Comparison of ENCODE assay signal across 7 mouse cellular contexts in the genomic region with DNA sequence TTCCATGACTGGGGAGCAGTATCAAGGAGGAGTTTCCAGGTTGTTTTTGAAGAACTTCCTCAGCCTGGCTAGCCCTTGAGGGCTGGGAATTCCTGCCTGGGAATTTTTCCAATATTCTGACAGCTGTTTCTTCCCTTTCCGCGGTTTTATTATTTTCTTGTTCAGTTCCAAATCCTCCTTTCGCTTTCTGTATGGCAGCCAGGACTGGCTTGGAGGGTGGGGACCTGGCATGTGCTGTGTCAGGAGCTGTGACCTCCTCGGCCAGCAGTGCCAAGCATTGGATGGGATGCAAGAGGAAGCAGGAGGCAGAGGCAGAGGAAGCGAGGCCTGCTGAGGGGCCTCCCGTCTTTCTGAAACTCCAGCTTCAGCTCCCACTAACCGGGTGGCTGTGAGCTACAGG. TPM values are rescaled to one million over a fixed set of nuclear protein-coding genes. Genes with fewer than 3 reads are reported as not detected.
DNase-seq lines count a peak whose midpoint lies in the region; ATAC-seq and TF ChIP-seq lines count a peak whose summit lies in the region.

No protein-coding gene starts in this region.

- TF ChIP-seq EP300 in lung, postnatal 0 days (IDR thresholded peaks at IDR 0.05) = 0 out of 2 replicates have a peak, but pooled peaks have one; percentile 26

- H3K36me3 ChIP-seq in lung, postnatal 0 days (ENCODE audit: insufficient read depth, low read length) = no peaks in the 10 kb centered on the region
- H3K36me3 ChIP-seq in forebrain, embryonic 16.5 days (ENCODE audit: control insufficient read depth, insufficient read depth) = no peaks in the 10 kb centered on the region
- no peaks in the 10 kb centered on the region for H3K36me3 ChIP-seq in midbrain, embryonic 15.5 days (replicated peaks)

- ATAC-seq in lung, postnatal 0 days = peak; percentile 67
- no peak for ATAC-seq in forebrain, embryonic 16.5 days
- ATAC-seq in midbrain, embryonic 15.5 days (replicated peaks) = no peak

- no peaks in the 10 kb centered on the region for H3K9me3 ChIP-seq in lung, postnatal 0 days (ENCODE audit: low read length)
- H3K9me3 ChIP-seq in forebrain, embryonic 16.5 days (ENCODE audit: control insufficient read depth, low read length) = no peaks in the 10 kb centered on the region
- H3K9me3 ChIP-seq in midbrain, embryonic 15.5 days = no peaks in the 10 kb centered on the region

- no peak overlapping the region for H3K4me2 ChIP-seq in lung, postnatal 0 days (replicated peaks; ENCODE audit: low read depth, low read length)
- H3K4me2 ChIP-seq in forebrain, embryonic 16.5 days (ENCODE audit: low read length) = no peak overlapping the region
- no peak overlapping the region for H3K4me2 ChIP-seq in midbrain, embryonic 15.5 days

- no peak overlapping the region for H3K9ac ChIP-seq in lung, postnatal 0 days (replicated peaks; ENCODE audit: low read depth)
- H3K9ac ChIP-seq in forebrain, embryonic 16.5 days (replicated peaks; ENCODE audit: low read depth, low read length) = no peak overlapping the region
- H3K9ac ChIP-seq in midbrain, embryonic 15.5 days = no peak overlapping the region

- 32% methylated on average over 7 of the region's 7 CpGs for WGBS in lung, postnatal 0 days
- WGBS in forebrain, embryonic 16.5 days = 66% methylated on average over 7 of the region's 7 CpGs
- 67% methylated on average over 7 of the region's 7 CpGs for WGBS in midbrain, embryonic 15.5 days

- peaks cover 7% of the 10 kb centered on the region; the same call in 1 of the 2 replicates for H3K4me1 ChIP-seq in lung, postnatal 0 days (ENCODE audit: insufficient read depth, low read depth, low read length)
- H3K4me1 ChIP-seq in forebrain, embryonic 16.5 days (replicated peaks; ENCODE audit: control insufficient read depth, insufficient read depth, low read length) = peaks cover 13% of the 10 kb centered on the region
- H3K4me1 ChIP-seq in midbrain, embryonic 15.5 days = peaks cover 16% of the 10 kb centered on the region

- TF ChIP-seq CTCF in lung, postnatal 0 days (IDR thresholded peaks at IDR 0.05) = no peak

- peak; percentile 50 for DNase-seq in MN1 (ENCODE audit: low spot score)
- DNase-seq in adrenal gland, postnatal 14 days = peak; percentile 76
- DNase-seq in heart, postnatal 36 days = peak; percentile 63 to 69
- DNase-seq in lung, postnatal 0 days (ENCODE audit: low spot score) = peak; percentile 74
- DNase-seq in cerebellum, adult 9-10 months = no peak

- no peak overlapping the region for H3K4me3 ChIP-seq in lung, postnatal 0 days (ENCODE audit: low read depth, low read length)
- H3K4me3 ChIP-seq in forebrain, embryonic 16.5 days (replicated peaks; ENCODE audit: low read length) = no peak overlapping the region
- H3K4me3 ChIP-seq in midbrain, embryonic 15.5 days = no peak overlapping the region

- no peaks in the 10 kb centered on the region for H3K27me3 ChIP-seq in lung, postnatal 0 days (replicated peaks; ENCODE audit: insufficient read depth, low read length)
- H3K27me3 ChIP-seq in forebrain, embryonic 16.5 days (replicated peaks; ENCODE audit: control insufficient read depth, insufficient read depth, low read length) = no peaks in the 10 kb centered on the region
- H3K27me3 ChIP-seq in midbrain, embryonic 15.5 days (replicated peaks) = no peaks in the 10 kb centered on the region

- peak overlapping the region; percentile 28; the same call in 1 of the 2 replicates for H3K27ac ChIP-seq in lung, postnatal 0 days (ENCODE audit: low read length)
- no peak overlapping the region for H3K27ac ChIP-seq in forebrain, embryonic 16.5 days (ENCODE audit: low read length)
- H3K27ac ChIP-seq in midbrain, embryonic 15.5 days = no peak overlapping the region

- intact Hi-C loops in heart, postnatal 36 days (cut with DNase I) = loop anchor here (2.0 kb wide), 1 partner anchor 19 kb away; no protein-coding TSS in a partner anchor

RNA-seq across cellular contexts. Expression of gene Srsf3, which starts 21.4 kb away (rescaled TPM):
- total RNA-seq in adrenal gland, postnatal 14 days (2021) = 167 and 224 TPM in 2 replicates
- total RNA-seq in heart, postnatal 36 days (2021) = 10 to 100 TPM; 54.9 to 60.9 TPM
- polyA plus RNA-seq in lung, postnatal 0 days (2015; fragmentation: Nextera tagmentation; extraction: Ambion mirVana) = 229 and 238 TPM in 2 replicates
- 571 and 653 TPM in 2 replicates for polyA plus RNA-seq in forebrain, embryonic 16.5 days (2015; fragmentation: Nextera tagmentation; extraction: Ambion mirVana)
- 429 and 442 TPM in 2 replicates for polyA plus RNA-seq in midbrain, embryonic 15.5 days (2015; fragmentation: Nextera tagmentation; extraction: Ambion mirVana)

RNA-seq across cellular contexts. Expression of gene Cdkn1a, which starts 36.9 kb away (rescaled TPM):
- 126 and 202 TPM in 2 replicates for total RNA-seq in adrenal gland, postnatal 14 days (2021)
- total RNA-seq in heart, postnatal 36 days (2021) = 10 to 100 TPM; 40.8 to 83.9 TPM
- polyA plus RNA-seq in lung, postnatal 0 days (2015; fragmentation: Nextera tagmentation; extraction: Ambion mirVana) = 106 and 177 TPM in 2 replicates
- 37.9 and 52.0 TPM in 2 replicates for polyA plus RNA-seq in forebrain, embryonic 16.5 days (2015; fragmentation: Nextera tagmentation; extraction: Ambion mirVana)
- polyA plus RNA-seq in midbrain, embryonic 15.5 days (2015; fragmentation: Nextera tagmentation; extraction: Ambion mirVana) = 97.7 and 99.9 TPM in 2 replicates

RNA-seq across cellular contexts. Expression of gene Stk38, which starts 46.0 kb away (rescaled TPM):
- 55.0 and 73.5 TPM in 2 replicates for total RNA-seq in adrenal gland, postnatal 14 days (2021)
- total RNA-seq in heart, postnatal 36 days (2021) = 10 to 100 TPM; 30.2 to 36.2 TPM
- 60.3 and 61.1 TPM in 2 replicates for polyA plus RNA-seq in lung, postnatal 0 days (2015; fragmentation: Nextera tagmentation; extraction: Ambion mirVana)
- 129 and 136 TPM in 2 replicates for polyA plus RNA-seq in forebrain, embryonic 16.5 days (2015; fragmentation: Nextera tagmentation; extraction: Ambion mirVana)
- 99.7 and 105 TPM in 2 replicates for polyA plus RNA-seq in midbrain, embryonic 15.5 days (2015; fragmentation: Nextera tagmentation; extraction: Ambion mirVana)
